Mouse (Mus musculus) hindbrain, embryonic 11.5 days (tissue): Measurements from ENCODE around the gene C1qtnf12. TPM values are rescaled to one million over a fixed set of nuclear protein-coding genes. Genes with fewer than 3 reads are reported as not detected.

ENCODE experiments used
- ATAC-seq: fragments of 200-750 bp; cut with Nextera tagmentation; 2 replicates; pipeline ENCODE4 v1.8.0; 2017; ENCODE audit warnings: mild to moderate bottlenecking, moderate TSS enrichment, moderate library complexity; ENCODE audit not compliant: low FRiP score
- DNase-seq: peaks from one replicate; pipeline ENCODE4 v3.0.0-alpha.2; 2015; ENCODE audit warnings: low spot score
- H3K27ac ChIP-seq: fragments of 300-500 bp; sonication (generic); 2 replicates; pipeline ENCODE4 v1.5.1; 2014; ENCODE audit warnings: mild to moderate bottlenecking, low read depth, low read length
- H3K27me3 ChIP-seq: fragments of 300-500 bp; sonication (generic); 2 replicates; pipeline ENCODE4 v1.6.1; 2014; ENCODE audit warnings: mild to moderate bottlenecking, low read length, moderate library complexity, mixed read lengths; ENCODE audit not compliant: control insufficient read depth, insufficient read depth
- H3K36me3 ChIP-seq: fragments of 300-500 bp; sonication (generic); 2 replicates; pipeline ENCODE4 v1.6.1; 2014; ENCODE audit warnings: mild to moderate bottlenecking, low read length, moderate library complexity, mixed read lengths; ENCODE audit not compliant: control insufficient read depth, insufficient read depth
- H3K4me1 ChIP-seq: fragments of 300-500 bp; sonication (generic); replicated peaks from 2 replicates; pipeline ENCODE4 v1.6.1; 2014; ENCODE audit warnings: low read length, mixed read lengths; ENCODE audit not compliant: control insufficient read depth, insufficient read depth
- H3K4me2 ChIP-seq: fragments of 300-500 bp; sonication (generic); replicated peaks from 2 replicates; pipeline ENCODE4 v1.6.1; 2014; ENCODE audit warnings: mild to moderate bottlenecking, low read depth, low read length
- H3K4me3 ChIP-seq: fragments of 300-500 bp; sonication (generic); 2 replicates; pipeline ENCODE4 v1.5.1; 2014; ENCODE audit warnings: low read depth, low read length
- H3K9ac ChIP-seq: fragments of 300-500 bp; sonication (generic); 2 replicates; pipeline ENCODE4 v1.6.1; 2014; ENCODE audit warnings: low read depth, low read length
- H3K9me3 ChIP-seq: fragments of 300-500 bp; sonication (generic); 2 replicates; pipeline ENCODE4 v1.6.1; 2016; ENCODE audit warnings: low read length; ENCODE audit not compliant: control insufficient read depth
- WGBS: fragments of 180-500 bp; shearing (Covaris S2); extraction: QIAGEN DNeasy Blood & Tissue Kit; methylation state at CpG from one replicate; pipeline ENCODE4 v1.1.7; 2014; 5-methylcytosine and 5-hydroxymethylcytosine counted together
- polyA plus RNA-seq: library from polyadenylated mRNA; unstranded; fragments of >200 nt; fragmentation: Nextera tagmentation; extraction: Ambion mirVana; gene quantifications from 2 replicates; pipeline ENCODE4 v1.2.1, GENCODE M21; 2014

Gene C1qtnf12
- polyA plus RNA-seq, 1 experiment from 2014 or later: 21.0 TPM

DNA sequence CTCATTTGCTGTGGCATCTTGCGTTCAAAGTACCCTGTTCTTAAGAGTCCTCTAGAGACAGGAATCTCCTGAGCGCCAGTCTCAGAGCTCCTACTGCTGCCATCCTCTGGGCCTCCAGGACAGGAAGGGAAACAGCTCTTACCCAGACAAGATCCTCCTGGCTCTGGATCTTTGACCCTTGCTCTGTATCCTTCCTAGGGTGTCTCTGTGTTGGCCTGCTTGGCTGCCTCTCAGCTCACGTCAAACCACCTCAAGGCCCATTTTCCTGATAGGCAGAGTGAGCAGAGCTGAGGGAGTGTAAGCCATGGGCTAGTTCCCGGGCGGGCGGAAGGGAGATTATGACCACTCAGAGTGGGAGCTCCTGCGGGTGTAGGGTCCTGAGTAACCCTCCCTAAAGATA lies 988 bp downstream of the C1qtnf12 start:
- Histone ChIP-seq H3K4me3 (peak overlapping the region; percentile 41), H3K27me3 (no peaks in the 10 kb centered on the region), H3K4me2 (peak overlapping the region; percentile 90; the same call in 1 of the 2 replicates), H3K9ac (peak overlapping the region; percentile 71; the same call in 1 of the 2 replicates), H3K9me3 (no peaks in the 10 kb centered on the region), H3K4me1 (peaks cover 2% of the 10 kb centered on the region; the same call in 1 of the 2 replicates), H3K36me3 (no peaks in the 10 kb centered on the region), H3K27ac (no peak overlapping the region)
- ATAC-seq: no peak
- DNase-seq: no peak
- whole genome bisulfite sequencing: 58% methylated on average over 7 of the region's 7 CpGs

DNA sequence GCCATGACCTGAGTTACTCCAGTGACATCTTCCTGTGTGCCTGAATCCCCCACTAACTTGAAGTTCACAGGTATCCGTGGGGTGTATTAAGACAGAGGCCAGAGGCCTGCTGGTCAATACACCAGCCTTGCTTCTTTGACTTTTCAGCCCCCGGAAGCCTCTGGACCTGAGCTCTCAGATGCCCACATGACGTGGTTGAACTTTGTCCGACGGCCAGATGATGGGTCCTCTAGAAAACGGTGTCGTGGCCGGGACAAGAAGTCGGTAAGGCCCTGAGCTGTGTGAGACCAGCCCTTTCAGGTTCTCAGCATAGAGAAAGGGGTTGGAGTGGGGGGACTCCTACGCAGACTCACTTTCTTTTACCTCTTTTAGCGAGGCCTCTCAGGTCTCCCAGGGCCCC lies 2.3 kb downstream of the C1qtnf12 start:
- peaks cover 2% of the 10 kb centered on the region; the same call in 1 of the 2 replicates for H3K4me1 ChIP-seq

DNA sequence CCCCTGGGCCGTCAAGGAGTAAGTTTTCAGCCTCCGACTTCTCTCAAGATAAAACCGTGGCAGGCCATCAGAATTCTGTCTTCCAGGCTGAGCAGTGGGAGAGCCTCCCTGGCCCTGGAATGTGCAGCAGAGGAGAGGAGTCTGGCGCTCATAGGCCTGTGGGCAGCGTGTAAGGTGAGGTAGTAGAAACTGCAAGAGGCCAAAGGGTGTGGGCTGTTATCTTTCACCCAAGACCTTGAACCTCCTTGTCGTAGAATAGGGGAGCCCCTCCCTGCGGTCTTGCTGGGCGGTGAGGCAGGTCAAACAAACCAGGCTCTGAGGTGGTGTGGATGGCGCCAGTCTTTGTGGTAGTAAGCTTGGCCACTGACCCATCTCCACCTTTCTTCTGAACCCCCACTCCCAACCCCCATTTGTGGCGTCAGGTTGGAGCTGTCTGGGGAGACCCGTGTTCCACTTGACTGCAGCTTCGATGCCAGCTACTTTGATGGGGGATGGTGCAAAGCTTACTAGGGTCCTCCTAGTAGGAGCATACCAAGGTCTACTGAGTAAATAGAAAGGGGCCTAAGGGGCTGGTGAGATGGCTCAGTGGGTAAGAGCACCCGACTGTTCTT lies 7.0 kb downstream of the C1qtnf12 start:
- no peak overlapping the region for H3K4me3 ChIP-seq
- no peaks in the 10 kb centered on the region for H3K27me3 ChIP-seq
- H3K27ac ChIP-seq: no peak overlapping the region
- H3K4me2 ChIP-seq: no peak overlapping the region
- no peaks in the 10 kb centered on the region for H3K36me3 ChIP-seq
- ATAC-seq: no peak
- H3K9me3 ChIP-seq: no peaks in the 10 kb centered on the region
- no peak for DNase-seq
- 86% methylated on average over 12 of the region's 13 CpGs for WGBS
- no peak overlapping the region for H3K9ac ChIP-seq
- H3K4me1 ChIP-seq: no peaks in the 10 kb centered on the region

More for the DNA sequence above, 2.3 kb downstream of the C1qtnf12 start:
- Histone ChIP-seq H3K27ac (no peak overlapping the region), H3K4me2 (no peak overlapping the region), H3K27me3 (no peaks in the 10 kb centered on the region), H3K9me3 (no peaks in the 10 kb centered on the region), H3K36me3 (no peaks in the 10 kb centered on the region), H3K9ac (no peak overlapping the region), H3K4me3 (no peak overlapping the region)
- no peak for ATAC-seq
- no peak for DNase-seq
- WGBS: 94% methylated on average over 11 of the region's 11 CpGs

DNA sequence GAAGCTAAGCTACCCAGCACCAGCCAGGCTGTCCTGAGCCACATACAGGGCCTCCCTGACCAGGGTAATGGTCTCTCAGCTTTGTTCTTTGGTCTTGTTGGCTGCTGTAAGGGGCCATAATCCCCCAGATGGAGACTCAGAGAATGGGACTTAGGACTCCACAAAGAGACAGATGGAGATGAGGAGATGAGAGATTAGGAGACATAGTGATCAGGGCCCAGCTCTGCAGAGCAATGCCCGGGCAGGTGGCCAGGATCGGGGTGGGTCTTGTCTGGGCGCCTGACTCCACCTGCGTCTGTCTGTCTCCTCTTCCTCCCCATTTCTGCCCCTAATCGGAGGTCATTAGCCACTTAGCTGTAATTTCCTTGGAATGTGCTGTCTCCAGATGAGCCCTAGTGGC lies 8.2 kb downstream of the C1qtnf12 start:
- H3K9me3 ChIP-seq: no peaks in the 10 kb centered on the region
- 92% methylated on average over 5 of the region's 5 CpGs for WGBS

DNA sequence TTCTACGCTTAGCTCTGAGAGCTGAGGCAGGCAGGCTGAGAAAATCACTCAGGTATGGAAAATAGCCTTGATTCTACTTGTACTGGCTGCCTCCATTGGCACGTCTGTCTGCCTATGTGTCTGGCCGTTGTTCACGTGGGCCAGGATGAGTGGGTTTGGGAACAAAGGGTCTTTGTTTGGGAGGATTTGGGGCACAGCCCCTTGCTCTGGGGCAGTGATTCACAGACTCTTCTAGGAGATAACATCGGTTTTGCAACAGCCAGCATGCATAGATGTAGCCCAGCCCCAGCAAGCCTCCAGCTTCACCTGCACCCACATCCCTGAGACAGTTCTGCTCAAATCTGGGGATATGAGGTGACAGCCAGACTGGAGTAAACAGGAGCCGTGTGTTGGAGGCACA lies 10.5 kb downstream of the C1qtnf12 start:
- Histone ChIP-seq H3K27me3 (no peaks in the 10 kb centered on the region), H3K9me3 (no peaks in the 10 kb centered on the region), H3K4me2 (no peak overlapping the region), H3K27ac (no peak overlapping the region), H3K36me3 (no peaks in the 10 kb centered on the region), H3K9ac (no peak overlapping the region), H3K4me1 (no peaks in the 10 kb centered on the region), H3K4me3 (no peak overlapping the region)
- ATAC-seq: no peak
- DNase-seq: no peak
- 62% methylated on average over 6 of the region's 6 CpGs for WGBS

More for the DNA sequence above, 8.2 kb downstream of the C1qtnf12 start:
- Histone ChIP-seq H3K36me3 (no peaks in the 10 kb centered on the region), H3K27me3 (no peaks in the 10 kb centered on the region), H3K9ac (no peak overlapping the region), H3K4me1 (no peaks in the 10 kb centered on the region), H3K4me3 (no peak overlapping the region), H3K27ac (no peak overlapping the region), H3K4me2 (no peak overlapping the region)
- DNase-seq (no peak), ATAC-seq (no peak)

DNA sequence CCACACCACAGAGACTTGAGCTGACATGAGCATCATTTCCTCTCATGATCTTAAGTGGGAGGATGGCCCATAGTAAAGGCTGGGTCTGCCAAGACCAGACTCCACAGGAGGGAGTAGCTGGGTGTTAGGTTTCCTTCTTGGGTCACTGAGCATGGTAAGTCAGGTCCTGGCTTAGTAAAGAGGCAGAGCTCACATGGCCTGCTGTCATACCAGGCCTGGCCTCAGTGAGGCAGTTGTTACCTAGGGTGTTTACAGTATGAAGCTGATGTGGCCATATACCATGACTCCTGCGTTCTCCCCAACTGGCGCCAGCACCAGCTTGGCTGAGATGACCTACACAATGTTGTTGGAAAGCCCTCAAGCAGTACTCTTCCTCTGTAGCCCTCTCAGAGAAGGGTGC lies 11.1 kb downstream of the C1qtnf12 start:
- Histone ChIP-seq H3K4me2 (no peak overlapping the region), H3K27me3 (no peaks in the 10 kb centered on the region), H3K9ac (no peak overlapping the region), H3K36me3 (no peaks in the 10 kb centered on the region), H3K27ac (no peak overlapping the region), H3K9me3 (no peaks in the 10 kb centered on the region), H3K4me3 (no peak overlapping the region), H3K4me1 (no peaks in the 10 kb centered on the region)
- no peak for DNase-seq
- 84% methylated on average over 2 of the region's 2 CpGs for WGBS
- ATAC-seq: no peak

DNA sequence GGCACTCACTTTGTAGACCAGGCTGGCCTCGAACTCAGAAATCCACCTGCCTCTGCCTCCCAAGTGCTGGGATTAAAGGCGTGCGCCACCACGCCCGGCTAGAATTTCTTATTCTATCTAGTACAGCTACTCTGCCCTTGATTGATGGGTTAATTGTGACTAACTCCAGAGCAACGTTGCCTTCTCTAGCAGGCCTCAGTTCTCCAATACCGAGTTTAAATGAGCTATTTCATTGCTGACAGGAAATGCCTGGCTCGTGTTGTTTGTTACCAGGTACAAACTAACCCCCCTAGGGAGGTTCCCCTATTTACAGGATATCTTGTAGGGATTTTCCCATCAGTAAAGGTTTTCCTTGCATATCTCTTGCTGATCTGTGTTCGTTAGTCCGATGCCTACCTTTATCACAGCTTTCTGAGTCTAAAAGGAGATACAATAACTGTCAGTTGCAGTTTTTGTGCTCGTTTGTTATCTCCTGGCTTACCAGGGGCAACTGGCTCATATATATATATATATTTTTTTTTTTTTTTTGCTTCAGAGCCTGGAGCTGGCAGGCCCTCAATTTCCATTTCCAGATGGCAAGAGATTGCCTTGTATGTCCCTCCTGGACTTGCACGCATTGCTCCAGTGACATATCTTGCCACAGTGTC lies 19.4 kb downstream of the C1qtnf12 start:
- Histone ChIP-seq H3K27me3 (no peaks in the 10 kb centered on the region), H3K9ac (no peak overlapping the region), H3K27ac (no peak overlapping the region), H3K4me2 (no peak overlapping the region), H3K4me3 (no peak overlapping the region), H3K4me1 (no peaks in the 10 kb centered on the region), H3K36me3 (no peaks in the 10 kb centered on the region), H3K9me3 (no peaks in the 10 kb centered on the region)
- WGBS: 80% methylated on average over 12 of the region's 12 CpGs
- DNase-seq (no peak), ATAC-seq (no peak)

DNA sequence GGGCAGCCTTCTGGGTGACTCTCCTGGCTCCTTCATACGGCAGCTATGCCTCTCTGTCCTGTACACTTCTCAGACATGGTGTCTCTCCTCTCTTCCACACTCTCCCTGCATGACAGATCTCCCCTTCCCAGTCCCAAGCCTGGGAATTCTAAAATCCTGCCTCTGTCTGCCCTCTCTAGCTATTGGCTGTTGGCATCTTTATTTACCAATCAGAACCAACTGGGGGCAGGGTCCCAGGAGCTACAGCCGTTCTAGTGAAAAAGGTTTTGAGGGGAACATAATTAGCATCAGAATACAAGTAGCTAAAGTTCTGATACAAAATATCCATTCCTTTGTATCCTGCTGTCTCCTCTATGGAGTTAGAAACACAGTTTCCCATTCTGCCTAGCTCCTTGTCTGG lies 21.7 kb downstream of the C1qtnf12 start:
- DNase-seq: no peak
- Histone ChIP-seq H3K27ac (no peak overlapping the region), H3K27me3 (no peaks in the 10 kb centered on the region), H3K9ac (no peak overlapping the region), H3K4me1 (no peaks in the 10 kb centered on the region), H3K4me3 (no peak overlapping the region), H3K36me3 (no peaks in the 10 kb centered on the region), H3K4me2 (no peak overlapping the region), H3K9me3 (no peaks in the 10 kb centered on the region)
- ATAC-seq: no peak
- 16% methylated on average over 2 of the region's 2 CpGs for WGBS
